Mouse (Mus musculus) lung, postnatal 25 days (tissue): ENCODE measurements around the gene Hmgb1.

ENCODE experiments used
- DNase-seq: peaks from one replicate; pipeline ENCODE4 v3.0.0; 2022; ENCODE audit warnings: low spot score

The Hmgb1 gene

DNA sequence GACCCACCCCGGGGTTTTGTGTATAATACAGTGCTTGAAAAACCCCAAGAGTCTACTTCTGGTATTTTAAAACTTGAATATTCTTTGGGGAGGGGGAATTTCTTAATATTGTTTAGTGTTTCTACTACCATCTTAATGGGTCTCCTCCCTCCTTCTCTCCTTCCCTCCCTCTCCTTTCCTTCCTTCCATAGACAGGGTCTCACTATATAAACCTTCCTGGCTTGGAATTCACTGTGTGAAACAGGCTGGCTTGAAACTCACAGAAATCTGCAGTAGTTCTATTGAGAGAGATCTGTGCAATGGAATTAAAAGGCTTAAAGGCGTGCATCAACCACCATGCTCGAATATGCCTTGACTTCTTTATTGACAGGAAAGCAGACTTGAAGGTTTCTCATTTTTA, 1.5 kb upstream of the Hmgb1 start:
- DNase-seq, result no peak

DNA sequence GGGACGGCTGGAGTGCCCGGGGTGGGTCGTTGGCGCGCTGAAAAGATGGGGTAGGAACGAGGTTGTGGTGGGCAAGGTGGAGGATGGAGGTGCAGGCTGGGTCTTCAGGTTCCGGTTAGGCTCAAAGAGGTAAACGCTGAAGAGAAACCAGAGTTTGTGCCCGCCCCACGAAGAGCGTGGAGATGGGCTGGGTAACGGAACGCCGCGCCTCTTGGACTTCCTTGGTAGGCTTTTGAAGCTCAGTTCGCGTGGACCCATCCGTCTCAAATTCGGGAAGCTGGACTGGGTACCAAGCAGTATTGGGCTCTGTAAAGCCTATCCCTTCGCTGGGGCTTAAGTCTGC, 526 bp upstream of the Hmgb1 start:
- DNase-seq, result peak; percentile 54

DNA sequence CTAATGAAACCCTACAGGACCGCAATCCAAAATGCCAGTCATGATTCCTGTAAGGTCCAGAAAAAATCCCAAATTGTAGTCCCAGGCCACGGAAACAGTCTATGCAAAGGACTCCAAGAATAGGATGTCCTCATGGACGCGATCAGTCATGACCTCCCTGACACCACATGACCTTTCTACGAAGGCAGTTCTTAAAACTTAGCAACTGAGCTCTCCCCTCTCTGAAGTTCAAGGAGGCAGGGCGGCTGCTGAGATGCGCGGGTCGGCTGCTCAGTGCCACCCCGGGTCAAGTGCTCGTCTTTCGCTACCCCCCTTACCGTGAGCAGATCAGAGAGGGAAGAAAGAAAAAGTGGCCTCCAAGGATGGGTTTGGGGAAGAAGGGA, 577 bp downstream of the Hmgb1 start:
- DNase-seq, result no peak

DNA sequence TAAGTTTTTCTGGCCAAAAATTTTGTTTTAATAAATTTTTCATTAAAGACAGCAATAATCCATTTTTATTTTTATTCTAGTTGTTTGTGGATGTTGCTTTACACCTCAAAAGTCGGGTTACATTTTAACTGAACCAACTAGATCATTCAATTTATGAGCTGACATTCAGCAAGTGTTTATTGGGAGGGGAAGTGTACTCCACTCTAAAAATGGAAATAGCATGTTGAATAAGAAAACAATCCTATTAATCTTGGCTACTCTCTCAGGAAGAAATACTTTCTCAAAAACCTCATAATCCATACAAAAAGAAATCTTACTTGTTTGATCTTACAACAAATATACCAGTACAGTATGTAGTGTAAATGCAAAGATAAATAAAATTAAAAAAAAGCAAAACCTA, 1.2 kb downstream of the Hmgb1 start:
- no peak for DNase-seq

DNA sequence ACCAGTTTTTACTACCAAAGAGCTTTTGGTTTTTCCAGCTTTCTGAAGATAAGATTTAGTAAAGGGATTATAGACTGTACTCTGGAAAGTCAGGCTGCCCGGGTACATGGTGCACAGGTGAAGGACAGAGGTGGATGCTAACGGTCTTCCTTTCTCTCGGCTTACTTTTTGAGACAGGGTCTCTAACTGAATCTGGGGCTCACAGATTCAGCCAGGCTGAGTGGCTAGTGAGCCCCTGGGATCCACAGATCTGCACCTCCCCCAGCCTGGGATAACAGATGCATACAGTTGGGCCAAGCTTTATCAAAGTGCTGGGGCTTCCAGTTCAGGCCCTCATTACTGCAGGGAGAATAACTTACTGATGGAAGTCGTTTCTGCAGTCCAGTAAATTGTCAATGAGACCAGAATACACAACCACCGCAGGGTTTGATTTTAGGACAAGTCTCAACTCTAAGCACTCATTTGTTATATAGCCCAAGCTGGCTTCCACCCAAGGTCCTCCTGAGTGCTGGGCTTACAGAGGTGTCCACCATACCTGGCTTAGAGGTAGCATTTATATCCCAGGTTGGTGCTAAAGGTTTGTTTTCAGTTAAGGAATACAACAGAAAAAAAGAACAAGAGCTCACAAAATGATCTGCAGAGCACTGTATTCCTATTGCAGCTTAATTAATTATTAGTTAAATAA, 2.0 kb downstream of the Hmgb1 start:
- no peak for DNase-seq

DNA sequence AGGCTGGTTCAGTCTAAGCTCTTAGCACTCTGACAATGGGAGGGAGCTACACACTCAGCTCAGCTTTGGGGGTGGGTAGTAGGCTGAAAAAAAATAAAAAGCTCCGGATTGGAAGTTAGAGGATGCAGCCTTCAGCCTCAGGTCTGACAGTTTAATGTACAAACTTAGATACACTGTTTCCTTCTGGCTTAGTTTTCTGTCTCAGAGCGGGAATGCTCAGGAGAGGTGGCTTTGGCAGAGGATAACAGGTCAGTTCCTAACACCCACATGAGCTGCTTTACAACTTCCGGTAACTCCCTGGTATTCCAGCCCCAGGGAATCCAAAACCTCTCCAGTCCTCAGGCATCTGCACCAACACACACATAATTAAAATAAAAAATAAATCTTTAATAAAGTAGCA, 4.5 kb downstream of the Hmgb1 start:
- DNase-seq, result no peak

DNA sequence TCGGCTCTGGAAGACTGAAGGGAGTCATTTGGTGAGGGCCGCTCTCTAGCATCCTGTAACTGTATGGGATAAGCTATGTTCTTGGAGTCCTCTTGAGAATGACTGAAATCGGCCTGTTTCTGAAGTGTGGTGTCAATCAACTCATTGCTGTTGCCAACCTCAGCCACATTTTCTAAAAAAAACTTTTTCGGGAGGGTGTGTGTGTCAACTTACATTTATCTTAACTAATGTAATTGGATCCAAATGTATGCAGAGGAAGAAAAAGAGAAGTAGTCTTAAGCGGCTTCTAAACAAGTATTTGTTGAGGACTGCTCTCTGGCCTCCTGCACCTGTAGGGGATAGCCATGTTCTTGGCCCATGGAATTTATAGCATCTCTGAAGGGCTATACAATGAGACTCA, 6.2 kb downstream of the Hmgb1 start:
- no peak for DNase-seq

DNA sequence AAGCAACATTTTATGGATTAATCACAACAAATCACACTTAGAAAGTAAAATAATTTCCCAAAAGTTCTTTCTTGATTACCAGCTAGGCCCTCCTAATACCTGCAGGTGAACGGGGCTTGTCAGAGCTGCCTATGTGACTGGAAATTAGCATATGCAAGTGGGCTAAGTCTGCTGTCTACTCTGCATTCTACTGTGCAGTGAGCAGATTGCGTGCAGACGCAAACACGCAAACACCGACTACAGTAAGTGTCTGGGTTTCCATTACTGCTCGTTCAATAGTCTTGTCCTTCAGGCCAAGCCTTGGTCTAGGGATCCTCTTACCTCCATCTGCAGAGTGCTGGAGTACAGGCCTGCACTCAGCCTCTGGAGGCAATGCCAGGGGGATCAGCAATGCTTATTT, 8.6 kb downstream of the Hmgb1 start:
- DNase-seq, result no peak

DNA sequence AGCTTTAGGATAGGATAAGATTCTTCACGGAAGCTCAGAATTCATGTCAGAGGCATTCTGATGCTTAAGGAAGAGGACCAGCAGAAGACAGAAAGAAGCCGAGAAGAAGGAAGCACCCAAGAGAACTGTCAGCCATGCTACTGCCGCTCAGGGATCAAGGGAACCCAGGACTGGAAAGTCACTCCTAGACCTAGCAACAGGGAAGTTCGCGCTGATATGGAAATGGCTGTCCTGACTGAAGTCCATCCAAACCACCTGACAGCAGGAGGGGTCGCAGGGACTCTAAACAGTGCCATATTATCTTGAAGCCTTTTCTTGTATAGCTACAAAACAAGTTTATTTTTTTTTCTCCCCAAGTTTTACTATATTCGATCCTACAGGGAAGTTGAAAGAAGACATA, 9.8 kb downstream of the Hmgb1 start:
- no peak for DNase-seq

DNA sequence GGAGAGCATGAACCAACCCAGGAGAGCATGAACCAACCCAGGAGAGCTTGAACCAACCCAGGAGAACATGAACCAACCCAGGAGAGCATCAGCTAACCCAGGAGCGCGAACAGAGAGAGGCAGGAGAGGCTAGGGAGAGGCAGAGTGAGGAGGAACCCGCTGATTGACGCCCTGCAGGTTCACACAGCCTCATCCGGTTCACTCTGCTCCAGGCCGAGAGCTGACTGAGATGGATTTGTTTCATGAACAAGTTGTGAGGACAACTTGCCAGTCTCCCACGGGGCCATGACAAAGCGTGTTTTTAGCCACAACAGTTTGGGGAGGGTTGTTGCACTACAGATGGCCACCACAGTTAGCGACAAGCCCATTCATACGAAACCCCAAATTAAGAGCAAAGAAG, 12.0 kb downstream of the Hmgb1 start:
- no peak for DNase-seq

DNA sequence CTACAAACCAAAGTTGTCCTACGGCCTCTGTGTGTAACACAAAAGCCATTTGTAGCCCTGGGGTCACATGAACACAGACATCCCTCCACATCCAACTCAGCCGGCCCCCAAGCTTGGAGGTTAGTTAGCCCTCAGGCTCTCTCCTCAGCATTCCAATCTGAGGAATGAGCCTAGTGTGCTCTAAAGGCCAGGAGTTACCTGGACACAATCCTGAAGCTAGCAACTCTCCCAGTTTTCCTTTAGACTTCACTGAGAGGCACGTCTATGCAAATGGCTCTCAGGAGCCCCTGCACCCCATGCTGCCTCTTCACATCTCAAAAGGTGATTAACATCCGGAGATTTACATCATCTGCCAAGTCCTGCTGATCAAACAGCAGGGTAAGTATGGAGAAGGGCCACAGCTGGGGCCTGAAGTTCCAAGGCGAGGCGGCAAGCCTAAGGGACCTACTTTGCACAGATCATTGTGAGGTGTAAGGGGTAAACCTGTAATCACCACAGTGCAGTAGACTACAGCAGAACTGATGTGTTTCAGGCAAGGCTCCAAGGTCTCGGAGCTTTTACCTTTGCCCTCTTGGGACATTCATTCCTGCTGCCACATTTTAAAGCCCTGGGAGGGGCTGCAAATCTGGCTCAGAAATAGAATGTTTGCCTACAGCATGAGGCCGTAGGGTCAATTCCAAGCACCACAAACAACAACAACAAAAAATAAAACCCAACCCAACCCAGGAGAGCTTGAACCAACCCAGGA, 13.3 kb downstream of the Hmgb1 start:
- no peak for DNase-seq

DNA sequence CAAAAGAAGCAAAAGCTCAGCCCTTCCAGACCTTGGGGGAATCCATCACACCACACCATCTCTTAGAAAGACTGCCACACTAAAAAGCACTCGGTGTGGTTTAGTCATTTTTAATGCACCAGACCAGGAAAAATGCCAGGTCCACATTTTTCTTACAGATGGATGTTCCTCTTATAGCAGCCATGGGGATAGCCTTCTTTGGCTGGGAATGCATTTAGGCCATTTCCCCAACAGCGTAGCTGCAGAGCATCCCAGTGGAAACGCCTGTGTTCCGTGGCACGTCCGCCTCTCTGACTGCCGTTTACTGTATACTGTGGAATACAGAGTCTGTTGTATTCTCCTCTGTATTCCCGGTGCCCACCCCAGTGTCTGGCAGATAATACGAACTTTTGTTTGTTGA, 15.5 kb downstream of the Hmgb1 start:
- no peak for DNase-seq

DNA sequence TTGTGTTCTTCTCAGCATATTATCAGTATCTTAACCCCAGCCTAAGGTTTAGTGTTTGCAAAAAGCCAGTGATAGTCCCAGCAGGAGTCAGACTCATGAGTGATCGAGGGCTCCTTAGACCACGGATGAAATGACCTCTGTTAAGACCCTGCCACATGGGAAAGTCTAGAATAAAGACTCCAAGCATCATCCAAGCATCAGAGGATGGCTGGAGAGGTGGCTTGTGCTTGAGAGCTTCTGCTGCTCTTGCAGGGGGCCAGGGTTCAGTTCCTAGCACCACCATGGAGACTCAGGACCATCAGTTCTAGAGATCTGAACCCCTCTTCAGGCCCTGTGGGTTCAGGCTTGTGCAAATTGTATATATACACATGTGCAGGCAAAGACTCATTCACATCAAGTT, 16.2 kb downstream of the Hmgb1 start:
- DNase-seq, result no peak

DNA sequence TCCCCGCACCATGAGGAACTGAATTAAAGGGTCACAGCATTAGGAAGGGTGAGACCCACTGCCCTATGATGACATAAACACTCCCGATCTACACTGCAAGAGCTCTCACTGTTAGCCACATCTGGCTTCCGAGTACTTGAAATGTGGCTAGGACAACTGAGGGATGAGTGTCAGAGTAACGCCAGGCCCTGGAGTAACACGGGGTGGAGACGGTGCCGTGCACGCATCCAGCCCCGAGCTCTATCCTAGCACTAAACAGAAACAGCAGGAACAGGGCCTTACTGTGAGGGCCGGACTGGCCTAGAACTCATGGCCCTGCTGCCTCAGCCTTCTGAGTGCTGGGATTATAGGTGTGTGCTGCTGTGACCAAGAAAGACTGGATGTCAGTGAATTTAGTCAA, 18.3 kb downstream of the Hmgb1 start:
- no peak for DNase-seq

DNA sequence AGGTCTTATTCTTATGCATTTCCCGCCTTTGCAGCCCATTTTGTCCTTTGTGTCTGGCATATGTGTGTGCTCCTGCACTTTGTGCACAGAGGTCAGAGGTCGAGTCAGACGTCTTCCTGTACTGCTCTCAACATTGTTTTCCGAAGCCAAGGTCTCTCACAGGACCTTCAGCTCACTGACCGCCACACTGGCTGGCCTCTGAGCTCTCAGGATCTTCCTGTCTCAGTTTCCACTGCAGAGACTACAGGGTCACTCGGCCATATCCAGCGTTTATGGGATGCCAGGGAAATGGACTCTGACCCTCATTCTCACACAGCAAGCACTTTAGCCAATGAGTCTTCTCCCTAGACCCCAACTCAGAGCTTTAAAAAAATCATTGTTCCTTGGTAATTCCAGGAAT, 19.4 kb downstream of the Hmgb1 start:
- no peak for DNase-seq

DNA sequence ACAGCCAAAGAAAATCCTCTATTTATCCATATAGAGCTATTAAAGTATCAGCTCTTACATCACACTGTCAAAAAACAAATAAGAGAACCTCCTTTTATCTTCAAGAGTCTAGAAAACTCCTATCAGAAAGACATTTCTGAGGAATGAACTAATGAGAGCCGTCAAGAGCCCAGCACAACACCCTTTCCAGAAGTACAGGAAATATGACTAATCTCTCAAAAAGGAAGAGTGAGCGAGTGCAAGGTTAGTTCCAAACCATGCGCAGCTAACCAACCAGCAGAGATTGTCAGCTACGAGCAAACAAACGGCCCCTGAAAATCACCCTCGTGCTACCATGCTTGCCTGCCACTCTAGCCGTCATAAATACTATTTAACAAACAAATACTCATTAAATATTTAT, 21.4 kb downstream of the Hmgb1 start:
- DNase-seq, result peak; percentile 64

DNA sequence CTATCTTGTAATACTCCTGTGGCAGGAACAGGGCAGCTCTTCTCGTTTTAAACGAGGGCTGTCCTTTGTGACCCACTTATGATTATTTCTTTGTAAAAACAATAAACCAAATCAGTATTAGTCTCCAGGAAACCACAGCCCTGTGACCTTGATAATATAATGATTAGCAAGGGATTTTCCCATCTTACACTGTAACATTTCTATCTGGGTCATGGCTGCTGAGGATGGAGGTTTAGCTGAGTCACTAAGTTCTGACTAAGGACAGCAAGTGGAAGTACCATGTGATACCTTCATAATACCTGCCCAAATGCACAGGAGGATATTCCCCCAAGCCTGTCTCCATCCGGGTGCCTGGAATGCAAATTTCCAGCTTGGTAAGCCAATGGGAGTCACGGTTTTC, 23.8 kb downstream of the Hmgb1 start:
- no peak for DNase-seq

DNA sequence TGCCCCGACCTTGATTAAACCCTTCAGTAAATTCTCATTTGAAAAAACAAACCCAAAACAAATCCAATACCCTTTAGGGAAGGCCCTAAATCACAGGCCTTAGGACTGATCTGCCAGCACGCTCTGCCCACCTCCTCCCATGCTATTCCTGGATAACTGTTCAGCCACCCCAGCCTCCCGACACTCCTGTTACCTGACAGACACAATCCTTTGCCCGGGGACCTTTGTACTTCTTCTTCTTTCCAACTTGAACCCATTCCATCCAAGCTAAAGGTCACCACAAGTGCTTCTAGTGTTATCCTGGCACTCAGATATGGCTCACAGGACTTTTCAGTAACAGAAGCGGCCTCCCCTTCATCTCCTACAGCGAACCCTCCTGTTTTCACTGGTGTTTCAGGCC, 25.3 kb downstream of the Hmgb1 start:
- DNase-seq, result no peak

DNA sequence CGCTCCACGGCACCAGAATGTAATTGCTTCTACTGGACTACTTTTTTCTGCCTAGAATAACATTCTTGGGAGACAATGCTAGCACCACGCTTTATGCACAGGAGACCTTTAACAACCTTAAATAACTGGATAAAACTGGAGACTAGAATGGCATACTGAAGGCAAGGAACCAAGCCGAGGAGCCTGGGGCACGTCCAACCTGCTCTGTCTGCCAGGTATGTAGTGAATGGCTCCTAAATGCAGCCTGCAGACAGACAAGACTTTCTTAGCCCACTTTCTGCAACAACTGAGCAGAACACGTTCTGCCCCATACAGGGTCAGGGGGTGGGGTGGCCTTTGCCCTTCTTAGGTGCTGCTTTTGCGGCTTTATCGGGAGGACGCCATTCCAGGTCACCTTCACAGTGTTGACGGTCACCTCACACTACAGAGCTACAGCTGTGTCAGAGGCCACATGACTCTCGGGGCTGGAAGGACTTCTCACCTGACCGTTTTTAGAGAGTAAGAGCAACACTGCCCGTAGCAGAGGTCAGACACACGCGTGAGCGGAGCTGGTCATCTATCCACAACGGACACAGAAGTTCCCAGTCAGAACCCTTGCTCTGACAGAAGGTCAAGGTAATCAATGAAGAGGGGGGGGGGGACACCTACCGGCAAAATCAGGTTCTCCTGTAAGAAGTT, 27.3 kb downstream of the Hmgb1 start:
- no peak for DNase-seq

DNA sequence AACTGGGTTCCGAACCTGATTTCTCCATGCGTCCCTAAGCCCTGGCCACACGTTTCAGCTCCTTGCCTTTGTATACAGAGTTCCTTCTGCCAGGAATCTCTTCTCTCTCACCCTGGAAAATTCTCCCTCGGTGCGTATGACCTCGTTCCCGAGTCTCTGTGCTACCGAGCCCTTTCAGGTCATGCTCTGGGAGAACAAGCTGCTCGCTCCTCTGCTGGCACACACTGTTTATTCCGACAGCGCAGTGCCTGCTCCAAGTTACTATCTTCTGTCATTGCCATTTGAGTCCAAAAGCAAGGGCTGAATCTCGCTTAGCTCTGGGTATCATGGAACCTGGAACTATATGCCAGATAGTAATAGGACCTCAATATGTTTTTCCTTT, 31.5 kb downstream of the Hmgb1 start:
- peak; percentile 30 for DNase-seq

DNA sequence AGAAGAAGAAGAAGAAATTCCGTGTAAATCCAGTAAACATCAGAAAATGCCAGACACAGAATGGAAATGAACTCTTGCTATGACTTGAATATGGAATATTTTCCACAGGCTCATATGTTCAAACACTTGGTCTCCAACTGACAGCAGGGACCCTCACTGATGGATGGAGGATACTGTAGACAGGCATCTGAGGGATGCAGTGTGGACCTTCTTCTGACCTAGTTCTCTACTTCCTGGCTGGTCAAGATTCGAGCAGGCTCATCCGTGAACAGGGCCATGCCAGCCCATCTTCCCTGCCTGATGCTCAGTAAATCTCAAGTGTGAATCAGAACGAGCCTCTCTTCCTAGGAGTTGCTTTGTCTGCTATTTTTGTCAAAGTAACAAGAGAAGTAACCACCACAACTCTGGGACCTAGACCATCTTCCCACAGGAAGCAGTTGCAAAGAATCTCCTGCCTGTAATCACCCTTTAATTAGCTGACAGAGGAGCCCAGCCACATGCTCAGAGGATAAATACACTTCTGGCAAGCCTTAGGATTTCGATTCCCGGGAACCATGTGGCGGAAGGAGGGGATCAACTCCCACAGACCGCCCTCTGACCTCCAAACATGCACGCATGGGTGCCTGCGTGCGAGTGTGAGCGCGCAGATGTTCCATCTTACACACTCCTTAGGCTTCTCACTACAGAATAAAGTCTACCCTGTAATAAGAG, 32.1 kb downstream of the Hmgb1 start:
- DNase-seq, result peak; percentile 64

DNA sequence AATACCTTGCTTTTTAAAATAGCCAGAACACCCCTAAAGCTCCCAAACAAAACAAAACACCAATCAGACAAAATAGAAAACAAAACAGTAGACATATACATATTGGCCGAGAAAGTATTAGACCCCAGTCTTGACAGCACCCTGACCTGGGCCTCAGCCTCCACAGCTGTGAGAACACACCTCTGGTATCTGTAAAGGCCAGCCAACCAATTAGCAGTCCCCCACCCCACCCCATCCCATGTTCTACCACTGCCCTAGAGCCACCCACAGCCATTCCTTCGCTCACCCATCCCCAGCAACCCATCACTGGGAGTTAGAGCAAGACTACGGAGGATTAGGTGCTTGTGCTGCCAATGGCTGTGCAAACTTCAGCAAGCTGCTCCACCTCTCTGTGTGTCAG, 33.4 kb downstream of the Hmgb1 start:
- no peak for DNase-seq

DNA sequence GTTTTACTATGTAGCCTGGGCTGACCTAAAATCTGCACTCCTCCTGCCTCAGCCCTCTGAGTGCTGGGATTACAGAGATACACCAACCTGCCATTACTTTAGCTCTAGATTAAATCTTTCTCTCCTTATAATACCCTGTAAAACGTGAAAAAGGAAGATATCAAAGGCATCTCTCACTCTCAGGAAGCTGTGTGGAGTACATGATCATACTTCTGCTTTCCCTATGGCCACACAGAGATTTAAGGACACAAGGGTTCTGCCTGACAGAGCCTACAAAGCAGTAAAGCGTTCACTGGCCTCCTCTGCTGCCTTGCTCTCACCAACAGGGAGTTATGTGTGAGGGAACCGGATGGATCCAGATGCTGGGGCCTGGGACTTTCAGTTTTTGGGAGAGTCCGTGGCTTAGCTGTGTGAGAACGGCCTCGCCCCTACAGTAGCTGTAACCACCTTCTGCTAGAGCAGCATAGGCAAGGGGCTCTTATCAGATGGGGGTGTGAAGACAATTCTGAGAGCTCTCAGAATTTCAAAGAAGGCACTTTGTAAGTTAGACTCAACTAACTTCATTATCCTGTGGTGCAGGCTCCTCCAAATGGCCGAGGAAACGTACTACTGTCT, 36.8 kb downstream of the Hmgb1 start:
- no peak for DNase-seq
